Mouse (Mus musculus) heart, postnatal 0 days (tissue): ENCODE measurements around the gene Atrn. TPM values are rescaled to one million over a fixed set of nuclear protein-coding genes. Genes with fewer than 3 reads are reported as not detected.

Experiments
- ATAC-seq: fragments of 200-750 bp; cut with Nextera tagmentation; 2 replicates; pipeline ENCODE4 v1.8.0; 2017; ENCODE audit warnings: low read depth, moderate number of reproducible peaks, moderate library complexity; ENCODE audit not compliant: insufficient read depth
- DNase-seq: peaks from one replicate; pipeline ENCODE4 v3.0.0-alpha.2; 2016; ENCODE audit warnings: low spot score
- H3K27ac ChIP-seq: fragments of 300-500 bp; sonication (generic); 2 replicates; pipeline ENCODE4 v1.5.1; 2014; ENCODE audit warnings: low read depth, mild to moderate bottlenecking
- H3K27me3 ChIP-seq: fragments of 300-500 bp; sonication (generic); 2 replicates; pipeline ENCODE4 v1.6.1; 2014; ENCODE audit warnings: low read length, mixed read lengths; ENCODE audit not compliant: control insufficient read depth, insufficient read depth
- H3K36me3 ChIP-seq: fragments of 300-500 bp; sonication (generic); replicated peaks from 2 replicates; pipeline ENCODE4 v1.6.1; 2014; ENCODE audit warnings: low read length, mixed read lengths; ENCODE audit not compliant: control insufficient read depth, insufficient read depth
- H3K4me1 ChIP-seq: fragments of 300-500 bp; sonication (generic); 2 replicates; pipeline ENCODE4 v1.6.1; 2014; ENCODE audit warnings: antibody characterized with exemption; ENCODE audit not compliant: control insufficient read depth, insufficient read depth
- H3K4me2 ChIP-seq: fragments of 300-500 bp; sonication (generic); 2 replicates; pipeline ENCODE4 v1.6.1; 2014; ENCODE audit warnings: low read depth, mild to moderate bottlenecking, low read length, moderate library complexity
- H3K4me3 ChIP-seq: fragments of 300-500 bp; sonication (generic); 2 replicates; pipeline ENCODE4 v1.5.1; 2014; ENCODE audit warnings: low read depth, low read length
- H3K9ac ChIP-seq: fragments of 300-500 bp; sonication (generic); replicated peaks from 2 replicates; pipeline ENCODE4 v1.6.1; 2014; ENCODE audit warnings: low read depth, low read length, mixed read lengths
- H3K9me3 ChIP-seq: fragments of 300-500 bp; sonication (generic); replicated peaks from 2 replicates; pipeline ENCODE4 v1.6.1; 2016; ENCODE audit warnings: low read length; ENCODE audit not compliant: control insufficient read depth
- CTCF ChIP-seq: IDR thresholded peaks from 2 replicates; pipeline ENCODE4 v1.5.1; 2016; ENCODE audit warnings: antibody characterized with exemption, control low read depth, low read depth
- EP300 ChIP-seq: IDR thresholded peaks from 2 replicates; pipeline ENCODE4 v1.6.1; 2016; ENCODE audit warnings: antibody characterized with exemption, low read depth
- WGBS: fragments of 180-500 bp; shearing (Covaris S2); extraction: QIAGEN DNeasy Blood & Tissue Kit; methylation state at CpG from one replicate; pipeline ENCODE4 v1.1.7; 2014; 5-methylcytosine and 5-hydroxymethylcytosine counted together
- polyA plus RNA-seq: library from polyadenylated mRNA; unstranded; fragments of >200 nt; fragmentation: Nextera tagmentation; extraction: Ambion mirVana; gene quantifications from 2 replicates; pipeline ENCODE4 v1.2.1, GENCODE M21; 2015
- total RNA-seq: library from RNA; depleted of rRNA; stranded (reverse); fragments of >200 nt; gene quantifications from 2 replicates; pipeline ENCODE4 v1.2.3, GENCODE M21; 2014; ENCODE audit warnings: low replicate concordance

The Atrn gene
- total and polyA plus RNA-seq, 2 experiments from 2014 or later, result 3.2 to 20.7 TPM

- WGBS, result 52% methylated on average over 10 of the region's 10 CpGs
- Histone ChIP-seq H3K4me3 (no peak overlapping the region), H3K27ac (no peak overlapping the region), H3K4me2 (no peak overlapping the region), H3K36me3 (peaks cover 39% of the 10 kb centered on the region), H3K27me3 (no peaks in the 10 kb centered on the region), H3K9me3 (no peaks in the 10 kb centered on the region), H3K4me1 (no peaks in the 10 kb centered on the region), H3K9ac (no peak overlapping the region)
- TF ChIP-seq EP300, result no peak
- TF ChIP-seq CTCF, result no peak
- DNase-seq, result no peak
- no peak for ATAC-seq
These were observed 72.0 kb downstream of the Atrn start for GRCm38 (mm10) chr2:130978058-130978847.

GRCm38 (mm10) chr2:130979138-130979537 lies 72.8 kb downstream of the Atrn start:
- no peak overlapping the region for H3K27ac ChIP-seq
- H3K36me3 ChIP-seq, result peaks cover 36% of the 10 kb centered on the region
- H3K27me3 ChIP-seq, result no peaks in the 10 kb centered on the region
- H3K4me1 ChIP-seq, result no peaks in the 10 kb centered on the region
- H3K4me3 ChIP-seq, result no peak overlapping the region
- H3K9me3 ChIP-seq, result no peaks in the 10 kb centered on the region
- DNase-seq, result no peak
- no peak overlapping the region for H3K9ac ChIP-seq
- no peak for TF ChIP-seq EP300
- TF ChIP-seq CTCF, result no peak
- H3K4me2 ChIP-seq, result no peak overlapping the region
- ATAC-seq, result no peak

DNA sequence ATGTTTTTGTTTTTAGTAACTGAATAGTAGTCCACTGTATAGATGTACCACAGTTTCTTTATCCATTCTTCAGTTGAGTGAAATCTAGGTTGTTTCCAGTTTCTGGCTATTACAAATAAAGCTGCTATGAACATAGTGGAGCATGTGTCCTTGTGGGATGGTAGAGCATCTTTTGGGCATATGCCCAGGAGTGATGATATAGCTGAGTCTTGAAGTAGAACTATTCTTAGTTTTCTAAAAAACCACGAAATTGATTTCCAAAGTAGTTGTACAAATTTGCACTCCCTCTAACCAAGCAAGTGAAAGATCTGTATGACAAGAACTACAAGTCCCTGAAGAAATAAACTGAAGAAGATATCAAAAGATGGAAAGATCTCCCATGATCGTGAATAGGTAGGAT lies 86.5 kb downstream of the Atrn start:
- Histone ChIP-seq H3K9me3 (no peaks in the 10 kb centered on the region), H3K4me1 (no peaks in the 10 kb centered on the region), H3K4me2 (no peak overlapping the region), H3K27ac (no peak overlapping the region), H3K4me3 (no peak overlapping the region), H3K27me3 (no peaks in the 10 kb centered on the region), H3K36me3 (peaks cover 39% of the 10 kb centered on the region), H3K9ac (no peak overlapping the region)
- TF ChIP-seq EP300 (no peak), CTCF (no peak)
- 94% methylated on average over 2 of the region's 2 CpGs for WGBS
- ATAC-seq, result no peak
- no peak for DNase-seq

DNA sequence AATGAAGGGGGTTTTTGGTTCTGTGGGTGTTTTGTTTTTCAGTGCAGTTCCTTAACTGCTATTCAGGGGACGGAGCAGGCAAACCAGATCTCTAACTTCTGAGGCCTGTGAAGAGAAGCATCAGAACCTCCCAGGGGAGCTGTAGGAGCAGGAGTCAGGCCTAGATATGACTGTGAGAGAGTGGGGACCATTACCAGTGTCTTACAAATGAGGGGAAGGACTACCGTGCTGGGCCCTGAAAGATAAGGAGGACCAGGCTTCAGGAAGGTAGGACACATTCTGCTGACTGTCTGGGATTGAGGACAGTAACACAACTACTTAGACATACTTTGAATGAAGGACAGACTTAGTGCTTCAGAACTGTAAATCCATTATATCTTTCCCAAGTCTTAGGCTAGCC lies 102.8 kb downstream of the Atrn start:
- Histone ChIP-seq H3K4me3 (no peak overlapping the region), H3K9me3 (no peaks in the 10 kb centered on the region), H3K36me3 (peaks cover 47% of the 10 kb centered on the region), H3K27ac (no peak overlapping the region), H3K9ac (no peak overlapping the region), H3K4me1 (no peaks in the 10 kb centered on the region), H3K27me3 (no peaks in the 10 kb centered on the region), H3K4me2 (no peak overlapping the region)
- TF ChIP-seq CTCF (no peak), EP300 (no peak)
- ATAC-seq (no peak), DNase-seq (no peak)
- WGBS, result 71% methylated on average over 2 of the region's 2 CpGs

DNA sequence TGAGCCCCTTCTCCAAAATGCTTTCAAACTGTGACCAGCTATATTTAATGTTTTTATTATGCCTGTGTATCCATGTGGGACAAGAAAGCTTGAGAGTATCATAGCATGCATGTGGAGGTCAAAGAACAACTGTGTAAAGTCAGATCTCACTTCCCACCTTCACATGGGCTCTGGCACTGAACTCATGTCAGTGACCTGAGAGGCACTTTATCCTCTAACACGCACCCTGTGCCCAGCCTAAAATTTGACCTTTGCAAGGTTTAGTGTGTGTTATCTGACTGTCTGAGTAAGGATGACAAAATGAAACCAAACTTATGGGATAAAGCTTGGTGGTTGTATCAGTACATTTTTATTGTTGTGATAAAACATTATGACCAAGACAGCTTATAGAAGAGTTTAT lies 104.3 kb downstream of the Atrn start:
- no peaks in the 10 kb centered on the region for H3K27me3 ChIP-seq
- H3K4me2 ChIP-seq, result no peak overlapping the region
- no peak for TF ChIP-seq EP300
- TF ChIP-seq CTCF, result no peak
- ATAC-seq, result no peak
- no peak for DNase-seq
- H3K36me3 ChIP-seq, result peaks cover 47% of the 10 kb centered on the region
- no peak overlapping the region for H3K4me3 ChIP-seq
- no peak overlapping the region for H3K9ac ChIP-seq
- no peaks in the 10 kb centered on the region for H3K9me3 ChIP-seq
- WGBS, result 61% methylated on average over 1 of the region's 1 CpGs
- H3K4me1 ChIP-seq, result no peaks in the 10 kb centered on the region
- no peak overlapping the region for H3K27ac ChIP-seq

GRCm38 (mm10) chr2:131025230-131025629 lies 118.9 kb downstream of the Atrn start:
- H3K4me1 ChIP-seq, result no peaks in the 10 kb centered on the region
- 83% methylated on average over 2 of the region's 2 CpGs for WGBS

More at GRCm38 (mm10) chr2:131025230-131025629, 118.9 kb downstream of the Atrn start:
- no peaks in the 10 kb centered on the region for H3K9me3 ChIP-seq
- no peak overlapping the region for H3K4me3 ChIP-seq
- no peak overlapping the region for H3K27ac ChIP-seq
- H3K9ac ChIP-seq, result no peak overlapping the region
- TF ChIP-seq EP300, result no peak
- no peak for TF ChIP-seq CTCF
- no peak overlapping the region for H3K4me2 ChIP-seq
- H3K36me3 ChIP-seq, result peaks cover 50% of the 10 kb centered on the region
- H3K27me3 ChIP-seq, result no peaks in the 10 kb centered on the region
- DNase-seq (no peak), ATAC-seq (no peak)
